Comparison of ENCODE assay signal across 8 mouse cellular contexts in the genomic region with DNA sequence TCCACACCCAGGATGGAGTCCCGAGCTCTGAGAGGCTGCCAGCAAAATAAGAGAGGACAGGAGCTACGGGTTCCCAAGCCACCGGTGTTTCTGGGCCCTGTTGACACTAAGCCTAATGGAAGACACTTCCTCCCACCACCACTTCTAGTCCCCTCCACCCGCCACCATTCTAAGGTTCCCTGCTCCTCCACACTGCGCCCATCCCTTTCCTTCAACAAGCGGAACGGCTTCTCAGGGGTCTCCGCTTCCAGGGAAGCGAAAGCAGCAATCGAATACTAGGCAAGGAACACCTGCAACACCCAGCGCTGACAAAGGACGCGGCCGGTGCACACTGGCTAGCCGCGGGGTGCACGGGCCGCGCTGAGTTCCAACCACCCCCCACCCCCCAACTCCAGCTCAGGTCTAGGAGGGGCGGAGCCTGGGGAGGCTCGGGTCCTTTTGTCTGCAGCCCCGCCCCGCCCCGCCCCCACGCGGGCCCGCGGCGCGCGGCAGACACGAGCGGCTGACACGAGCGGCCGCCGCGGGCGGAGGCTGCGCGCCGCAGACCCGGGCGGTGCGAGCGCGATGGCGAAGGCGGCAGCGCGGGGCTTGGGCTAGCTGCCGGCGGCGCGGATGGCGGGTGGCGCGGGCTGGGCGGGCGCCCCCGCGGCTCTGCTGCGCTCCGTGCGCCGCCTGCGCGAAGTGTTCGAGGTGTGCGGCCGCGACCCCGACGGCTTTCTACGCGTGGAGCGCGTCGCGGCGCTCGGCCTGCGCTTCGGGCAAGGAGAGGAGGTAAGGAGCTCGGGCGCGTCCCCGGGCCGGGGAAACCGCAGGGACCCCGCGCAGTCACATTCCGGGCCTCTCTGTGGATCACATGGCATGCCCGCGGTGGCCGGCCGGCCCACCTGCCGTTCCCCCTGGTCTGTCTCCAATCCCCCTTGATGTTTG. TPM values are rescaled to one million over a fixed set of nuclear protein-coding genes. Genes with fewer than 3 reads are reported as not detected.
DNase-seq lines count a peak whose midpoint lies in the region; ATAC-seq and TF ChIP-seq lines count a peak whose summit lies in the region.

A gene (plus strand): TSS at position 549 of the 927 bp plus-strand sequence.

- no peak for TF ChIP-seq CTCF in kidney, adult 2 months (conservative IDR thresholded peaks at IDR 0.05; ENCODE audit: insufficient read depth, insufficient read length, low read depth, low read length)
- TF ChIP-seq CTCF in bone marrow macrophage, adult 2 months (IDR thresholded peaks at IDR 0.05; ENCODE audit: low read depth, low read length): no peak
- TF ChIP-seq CTCF in kidney, postnatal 0 days (IDR thresholded peaks at IDR 0.05; ENCODE audit: low read depth): no peak

- peak within 1 kb of the TSS; percentile 95 for H3K4me2 ChIP-seq in kidney, postnatal 0 days (ENCODE audit: low read length)
- H3K4me2 ChIP-seq in stomach, embryonic 15.5 days: peak within 1 kb of the TSS; percentile 98

- no peaks in the 10 kb centered on the region for H3K9me3 ChIP-seq in forebrain, embryonic 10.5 days
- H3K9me3 ChIP-seq in kidney, postnatal 0 days (replicated peaks; ENCODE audit: low read length): no peaks in the 10 kb centered on the region
- no peaks in the 10 kb centered on the region for H3K9me3 ChIP-seq in stomach, embryonic 15.5 days

- peak within 1 kb of the TSS; percentile 46 for H3K4me3 ChIP-seq in kidney, adult 2 months (ENCODE audit: insufficient read depth, low read depth, low read length)
- peak within 1 kb of the TSS; percentile 39 for H3K4me3 ChIP-seq in bone marrow macrophage, adult 2 months (ENCODE audit: insufficient read depth, low read length)
- peak within 1 kb of the TSS; percentile 64 for H3K4me3 ChIP-seq in forebrain, embryonic 10.5 days
- peak within 1 kb of the TSS; percentile 46 for H3K4me3 ChIP-seq in kidney, postnatal 0 days (replicated peaks; ENCODE audit: low read depth, low read length)
- H3K4me3 ChIP-seq in stomach, embryonic 15.5 days (replicated peaks): peak within 1 kb of the TSS; percentile 53

- peak; percentile 8 for DNase-seq in kidney, adult 2 months
- no peak for DNase-seq in kidney, adult 8-10 months
- peak; percentile 47 for DNase-seq in forebrain, embryonic 10.5 days (ENCODE audit: extremely low spot score, low spot score)
- DNase-seq in kidney, postnatal 0 days (ENCODE audit: low spot score): no peak
- DNase-seq in mesoderm, embryonic 11.5 days (ENCODE audit: low read depth, low spot score): peak; percentile 61
- DNase-seq in ovary, postnatal 10 days (ENCODE audit: low spot score): no peak

- no peak within 1 kb of the TSS for H3K27ac ChIP-seq in kidney, adult 2 months (ENCODE audit: insufficient read depth, low read depth, low read length)
- no peak within 1 kb of the TSS for H3K27ac ChIP-seq in bone marrow macrophage, adult 2 months (ENCODE audit: insufficient read depth, low read depth, low read length)
- H3K27ac ChIP-seq in forebrain, embryonic 10.5 days: peak within 1 kb of the TSS; percentile 87
- no peak within 1 kb of the TSS for H3K27ac ChIP-seq in kidney, postnatal 0 days
- no peak within 1 kb of the TSS for H3K27ac ChIP-seq in stomach, embryonic 15.5 days

- no peak for TF ChIP-seq POLR2A in kidney, adult 2 months (IDR thresholded peaks at IDR 0.05; ENCODE audit: low read depth, low read length)
- TF ChIP-seq POLR2A in bone marrow macrophage, adult 2 months (IDR thresholded peaks at IDR 0.05; ENCODE audit: borderline replicate concordance, low read depth, low read length): no peak

- no peaks in the 10 kb centered on the region for H3K36me3 ChIP-seq in kidney, adult 2 months (ENCODE audit: control insufficient read depth, insufficient read depth, low read length)
- H3K36me3 ChIP-seq in forebrain, embryonic 10.5 days (replicated peaks): no peaks in the 10 kb centered on the region
- no peaks in the 10 kb centered on the region for H3K36me3 ChIP-seq in kidney, postnatal 0 days (ENCODE audit: insufficient read depth, low read length)
- H3K36me3 ChIP-seq in stomach, embryonic 15.5 days: no peaks in the 10 kb centered on the region

- no peak; the same call in 1 of the 2 replicates for ATAC-seq in kidney, postnatal 0 days (replicated peaks; ENCODE audit: low FRiP score, low read depth)
- ATAC-seq in stomach, embryonic 15.5 days (ENCODE audit: insufficient read depth, low FRiP score, low read depth): peak; percentile 40

- H3K27me3 ChIP-seq in kidney, adult 2 months (replicated peaks; ENCODE audit: control insufficient read depth, insufficient read depth, low read length): no peaks in the 10 kb centered on the region
- peaks cover 61% of the 10 kb centered on the region for H3K27me3 ChIP-seq in forebrain, embryonic 10.5 days (ENCODE audit: poor library complexity, severe bottlenecking)
- H3K27me3 ChIP-seq in kidney, postnatal 0 days (ENCODE audit: insufficient read depth, low read length): peaks cover 31% of the 10 kb centered on the region
- H3K27me3 ChIP-seq in stomach, embryonic 15.5 days (replicated peaks): peaks cover 55% of the 10 kb centered on the region

- 4% methylated on average over 97 of the region's 98 CpGs for WGBS in kidney, adult 2 months
- 1% methylated on average over 98 of the region's 98 CpGs for WGBS in forebrain, embryonic 10.5 days
- WGBS in kidney, postnatal 0 days: 3% methylated on average over 59 of the region's 98 CpGs
- WGBS in stomach, embryonic 15.5 days: 1% methylated on average over 96 of the region's 98 CpGs

- no peaks in the 10 kb centered on the region for H3K4me1 ChIP-seq in kidney, adult 2 months (ENCODE audit: control insufficient read depth, insufficient read depth, low read length)
- no peaks in the 10 kb centered on the region for H3K4me1 ChIP-seq in bone marrow macrophage, adult 2 months (ENCODE audit: control insufficient read depth, insufficient read depth, low read length)
- peaks cover 49% of the 10 kb centered on the region for H3K4me1 ChIP-seq in forebrain, embryonic 10.5 days
- peaks cover 10% of the 10 kb centered on the region for H3K4me1 ChIP-seq in kidney, postnatal 0 days (replicated peaks; ENCODE audit: insufficient read depth, low read length)
- H3K4me1 ChIP-seq in stomach, embryonic 15.5 days: peaks cover 6% of the 10 kb centered on the region

- H3K9ac ChIP-seq in kidney, postnatal 0 days (ENCODE audit: low read depth, low read length): peak within 1 kb of the TSS; percentile 13
- peak within 1 kb of the TSS; percentile 7; the same call in 1 of the 2 replicates for H3K9ac ChIP-seq in stomach, embryonic 15.5 days

RNA-seq across cellular contexts. Expression of the gene that starts here (rescaled TPM):
- polyA plus RNA-seq in kidney, adult 2 months (2012; rRNA removed): 40.8 and 48.0 TPM in 2 replicates
- polyA plus RNA-seq in bone marrow macrophage, adult 2 months (2012; ENCODE audit: insufficient read depth, insufficient read length, missing spikeins): 0.11 and 0.32 TPM in 2 replicates
- polyA plus RNA-seq in forebrain, embryonic 10.5 days (2016; fragmentation: Nextera tagmentation; extraction: Ambion mirVana): 20.1 and 23.3 TPM in 2 replicates
- polyA plus RNA-seq in kidney, postnatal 0 days (2015; fragmentation: Nextera tagmentation; extraction: Ambion mirVana): 9.1 TPM in 2 replicates
- polyA plus RNA-seq in stomach, embryonic 15.5 days (2015; fragmentation: Nextera tagmentation; extraction: Ambion mirVana): 2.1 and 2.6 TPM in 2 replicates

Comparison
In these comparisons a context has a peak if more than half of its experiments do, and no peak if none do; other contexts are left out.
1. DNase-seq: peak in kidney, adult 2 months (single experiment), forebrain, embryonic 10.5 days (single experiment) and mesoderm, embryonic 11.5 days (single experiment); none in kidney, adult 8-10 months (0 of 2), kidney, postnatal 0 days (single experiment) and ovary, postnatal 10 days (single experiment).
2. Peak in every context shown above with its lines, with median percentiles within 50 percentile points of each other: H3K4me3 ChIP-seq.